Mouse (Mus musculus) regulatory T cell (primary cell): ENCODE results near the gene Nrf1.

Source experiments
- in situ Hi-C: fragments of 300-600 bp; cut with MboI, MseI; formaldehyde crosslinking; loops from one replicate; pipeline ENCODE4 v1.15.1; 2025; ENCODE audit warnings: high pct_unique_total_duplicates

Nrf1 gene

DNA sequence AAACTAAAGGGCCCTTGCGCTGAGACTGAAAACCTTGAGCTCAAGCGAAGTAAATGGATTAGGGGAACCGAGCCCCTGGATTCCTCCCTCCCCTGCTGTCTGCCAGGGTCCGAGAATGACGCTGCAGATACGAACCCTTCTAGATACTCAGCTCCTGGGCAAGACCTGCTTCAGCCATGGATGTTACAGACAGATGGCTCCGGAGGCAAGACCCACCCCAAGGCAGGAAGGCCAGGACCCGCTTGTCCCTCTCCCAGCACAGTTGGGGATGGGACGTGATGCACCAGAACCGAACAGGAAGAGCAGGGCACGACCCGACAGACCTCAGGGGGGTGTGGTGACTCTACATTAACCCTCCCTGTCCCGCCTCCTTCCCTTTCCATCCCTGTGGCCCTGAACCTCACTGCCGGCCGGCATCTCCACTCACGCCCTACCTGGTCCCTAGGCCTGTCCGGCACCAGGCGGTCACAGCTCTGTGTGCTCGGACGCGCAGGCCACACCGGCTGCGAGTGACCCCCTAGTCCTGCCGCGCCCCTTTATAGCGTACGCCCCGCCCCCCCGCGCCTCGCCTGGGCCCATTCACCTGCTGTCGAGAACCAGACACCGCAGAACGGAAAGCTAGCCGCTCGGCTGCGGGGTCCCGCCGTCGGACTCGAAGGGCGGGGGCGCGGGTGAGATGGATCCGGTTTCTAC lies 127.6 kb downstream of the Nrf1 start:
- in situ Hi-C loops, result no loop called here

DNA sequence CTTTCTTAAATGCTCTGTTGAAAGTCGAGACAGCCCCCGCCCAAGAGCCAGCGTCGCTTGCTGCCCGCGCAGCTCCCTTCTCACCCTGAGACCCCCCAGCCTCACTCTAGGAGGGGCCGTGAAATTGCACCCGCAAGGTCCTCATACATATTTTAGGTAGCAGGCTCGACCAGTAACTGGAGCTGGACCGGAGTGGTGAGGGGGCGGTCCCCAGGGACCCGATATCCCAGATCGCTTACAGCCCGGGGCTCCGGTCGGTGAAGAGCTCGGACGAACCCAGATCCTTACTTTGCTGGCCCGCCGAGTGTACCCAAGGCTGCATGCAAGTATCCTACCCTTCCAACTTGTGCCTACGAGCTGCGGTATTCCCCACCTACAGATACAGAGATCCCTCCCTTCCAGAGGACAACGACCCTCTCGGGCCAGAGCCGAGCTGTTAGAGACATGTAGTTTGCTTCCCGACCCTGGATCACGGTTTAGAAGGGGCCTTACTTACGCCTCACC lies 128.2 kb downstream of the Nrf1 start:
- in situ Hi-C loops, result no loop called here

GRCm38 (mm10) chr6:30176496-30176895 lies 128.7 kb downstream of the Nrf1 start:
- in situ Hi-C loops, result no loop called here

- in situ Hi-C loops, result no loop called here
Observed at GRCm38 (mm10) chr6:30177305-30177704, 129.5 kb downstream of the Nrf1 start.

- in situ Hi-C loops, result no loop called here
Observed at GRCm38 (mm10) chr6:30178023-30178639, 130.3 kb downstream of the Nrf1 start.

- in situ Hi-C loops, result no loop called here
Observed at GRCm38 (mm10) chr6:30179046-30179445, 131.3 kb downstream of the Nrf1 start.

GRCm38 (mm10) chr6:30180321-30180720 lies 132.5 kb downstream of the Nrf1 start:
- in situ Hi-C loops, result no loop called here

GRCm38 (mm10) chr6:30182038-30182437 lies 134.2 kb downstream of the Nrf1 start:
- in situ Hi-C loops, result no loop called here

DNA sequence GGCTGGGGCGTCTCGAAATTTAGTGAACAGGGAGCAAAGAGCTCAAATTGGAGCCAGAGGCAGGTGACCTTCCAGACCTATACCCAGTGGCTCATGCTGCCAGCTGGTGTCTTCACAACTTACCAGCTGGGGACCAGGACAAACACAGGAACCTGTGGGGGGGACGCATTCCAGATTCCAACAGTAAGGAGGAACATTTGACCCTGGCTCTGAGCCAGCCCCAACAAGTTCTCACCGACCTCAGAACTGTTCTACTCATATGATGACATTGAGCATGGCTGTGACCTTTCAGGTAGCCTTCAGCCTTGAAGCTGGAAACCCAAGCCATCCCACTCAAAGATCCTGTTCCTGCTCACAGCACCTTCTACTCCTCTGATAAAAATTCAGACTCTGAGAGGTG lies 135.8 kb downstream of the Nrf1 start:
- in situ Hi-C loops, result no loop called here

DNA sequence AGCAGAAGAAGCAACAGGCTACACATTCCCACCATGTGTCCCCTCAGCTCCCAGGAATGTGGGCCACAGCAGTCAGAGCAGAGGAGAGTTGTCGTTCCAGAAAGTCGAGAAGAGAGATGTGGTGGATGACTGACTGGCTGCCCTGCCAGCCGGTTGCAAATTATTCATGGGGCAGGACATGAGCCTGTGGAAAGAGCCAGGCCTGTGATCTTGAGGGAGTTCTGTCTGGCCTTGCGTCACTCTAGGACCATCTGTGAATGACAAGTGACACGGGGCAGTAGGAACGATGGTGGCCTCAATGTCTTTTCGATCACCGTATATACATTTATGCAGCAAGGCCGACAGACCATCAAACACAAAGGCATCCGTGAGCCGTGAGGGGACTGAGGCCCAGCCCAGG lies 147.9 kb downstream of the Nrf1 start:
- in situ Hi-C loops, result no loop called here

- in situ Hi-C loops, result no loop called here
Observed at GRCm38 (mm10) chr6:30196143-30196542, 148.4 kb downstream of the Nrf1 start.
